ENCODE assay signal across 27 mouse cellular contexts in the genomic region with DNA sequence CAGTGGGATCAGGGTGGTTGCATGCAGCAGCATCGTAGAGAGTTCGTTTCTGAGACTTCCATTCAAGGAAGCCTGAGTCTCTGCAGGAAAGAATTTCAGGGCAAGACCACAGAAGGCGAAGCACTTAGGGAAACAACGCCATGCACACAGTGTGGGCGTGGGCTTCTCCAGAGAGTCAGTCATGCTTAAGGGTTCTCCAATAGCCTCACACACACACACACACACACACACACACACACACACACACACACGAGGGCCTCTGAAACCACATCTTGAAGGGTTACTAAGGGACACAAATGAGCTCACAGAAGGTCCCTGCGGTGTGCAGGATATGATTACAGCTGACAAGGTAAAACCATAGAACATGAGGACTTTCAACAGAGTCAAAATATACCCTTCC. TPM values are rescaled to one million over a fixed set of nuclear protein-coding genes. Genes with fewer than 3 reads are reported as not detected.
A peak's percentile ranks its signal among the peaks of the same experiment; 100 is the strongest.
DNase-seq lines count a peak whose midpoint lies in the region; ATAC-seq lines count a peak whose summit lies in the region.
"Had no signal": no experiment of that assay in that cellular context is flagged by ENCODE, and none has a peak within 500 bp of the region (broad histone marks: within the 10 kb centered on the region; RNA-seq: fewer than 3 reads in every experiment).

No protein-coding gene starts in this region.

- H3K9ac ChIP-seq in midbrain, embryonic 11.5 days (ENCODE audit: low read length) = no peak overlapping the region
- H3K9ac ChIP-seq in midbrain, embryonic 14.5 days (replicated peaks; ENCODE audit: low read length) = no peak overlapping the region
- H3K9ac ChIP-seq in embryonic facial prominence, embryonic 15.5 days = no peak overlapping the region
- H3K9ac ChIP-seq: forebrain, embryonic 13.5 days; heart, embryonic 13.5 days; hindbrain, embryonic 14.5 days had no signal

- H3K4me3 ChIP-seq in midbrain, embryonic 11.5 days (ENCODE audit: low read depth, low read length) = no peak overlapping the region
- H3K4me3 ChIP-seq in midbrain, embryonic 14.5 days (replicated peaks; ENCODE audit: low read depth, low read length) = no peak overlapping the region
- no peak overlapping the region for H3K4me3 ChIP-seq in embryonic facial prominence, embryonic 15.5 days (replicated peaks)
- H3K4me3 ChIP-seq: forebrain, embryonic 10.5 days; forebrain, embryonic 13.5 days; heart, adult 2 months; heart, embryonic 10.5 days; heart, embryonic 13.5 days had no signal

- H3K9me3 ChIP-seq in midbrain, embryonic 11.5 days (ENCODE audit: control insufficient read depth, low read length) = no peaks in the 10 kb centered on the region
- no peaks in the 10 kb centered on the region for H3K9me3 ChIP-seq in midbrain, embryonic 14.5 days (ENCODE audit: control insufficient read depth, low read length)
- H3K9me3 ChIP-seq in embryonic facial prominence, embryonic 15.5 days (replicated peaks) = no peaks in the 10 kb centered on the region
- H3K9me3 ChIP-seq: forebrain, embryonic 10.5 days; forebrain, embryonic 13.5 days; heart, embryonic 10.5 days had no signal

- no peaks in the 10 kb centered on the region for H3K36me3 ChIP-seq in midbrain, embryonic 11.5 days (ENCODE audit: control insufficient read depth, insufficient read depth, low read length)
- no peaks in the 10 kb centered on the region for H3K36me3 ChIP-seq in midbrain, embryonic 14.5 days (ENCODE audit: control insufficient read depth, insufficient read depth, low read length)
- no peaks in the 10 kb centered on the region for H3K36me3 ChIP-seq in embryonic facial prominence, embryonic 15.5 days
- H3K36me3 ChIP-seq: forebrain, embryonic 10.5 days; heart, embryonic 10.5 days; heart, embryonic 13.5 days had no signal

- peak; percentile 32 to 54 for DNase-seq in lung, adult 18-20 months
- DNase-seq in lung, postnatal 10 days = no peak
- DNase-seq in midbrain, embryonic 11.5 days (ENCODE audit: low spot score, missing footprints) = peak; percentile 68
- DNase-seq in midbrain, embryonic 14.5 days = no peak
- peak; percentile 38 for DNase-seq in lung, postnatal 36 days
- no peak for DNase-seq in thymus, adult 18-20 months
- no peak for DNase-seq in right cerebral cortex, postnatal 14 days
- DNase-seq: adrenal gland, adult 8-10 months; adrenal gland, postnatal 25 days; cerebellum, adult 11-12 months; cerebellum, adult 8-10 months; cerebellum, postnatal 10 days; cerebellum, postnatal 36 days; embryo, embryonic 11 days; gastrocnemius, postnatal 10 days; gastrocnemius, postnatal 36 days; heart, adult 2 months; heart, postnatal 14 days; heart, postnatal 4 days had no signal

- 79% methylated on average over 7 of the region's 7 CpGs for WGBS in midbrain, embryonic 11.5 days
- 76% methylated on average over 7 of the region's 7 CpGs for WGBS in midbrain, embryonic 14.5 days
- 57% methylated on average over 7 of the region's 7 CpGs for WGBS in embryonic facial prominence, embryonic 15.5 days

- H3K27me3 ChIP-seq in midbrain, embryonic 11.5 days (ENCODE audit: control insufficient read depth, insufficient read depth, low read length) = no peaks in the 10 kb centered on the region
- H3K27me3 ChIP-seq in midbrain, embryonic 14.5 days (ENCODE audit: control insufficient read depth, insufficient read depth, low read length) = no peaks in the 10 kb centered on the region
- H3K27me3 ChIP-seq in embryonic facial prominence, embryonic 15.5 days = no peaks in the 10 kb centered on the region
- H3K27me3 ChIP-seq: forebrain, embryonic 13.5 days; heart, embryonic 13.5 days had no signal

- no peak for ATAC-seq in midbrain, embryonic 11.5 days (ENCODE audit: low FRiP score)
- no peak for ATAC-seq in midbrain, embryonic 14.5 days (ENCODE audit: low FRiP score, low TSS enrichment)
- ATAC-seq in embryonic facial prominence, embryonic 15.5 days (ENCODE audit: insufficient number of reproducible peaks, low FRiP score, low TSS enrichment, low read depth) = 0 out of 2 replicates have a peak, but pooled peaks have one; percentile 43
- ATAC-seq: activated CD4-positive, CD25-positive, alpha-beta regulatory T cell, adult 4 months; forebrain, embryonic 13.5 days; forebrain, embryonic 16.5 days had no signal

- H3K4me1 ChIP-seq in midbrain, embryonic 11.5 days (ENCODE audit: control insufficient read depth, insufficient read depth, low read length) = peaks cover 2% of the 10 kb centered on the region; the same call in 1 of the 2 replicates
- H3K4me1 ChIP-seq in midbrain, embryonic 14.5 days (ENCODE audit: control insufficient read depth, insufficient read depth, low read length) = peaks cover 10% of the 10 kb centered on the region
- no peaks in the 10 kb centered on the region for H3K4me1 ChIP-seq in embryonic facial prominence, embryonic 15.5 days
- H3K4me1 ChIP-seq: heart, embryonic 10.5 days; heart, embryonic 13.5 days had no signal

- H3K4me2 ChIP-seq in midbrain, embryonic 11.5 days = no peak overlapping the region
- no peak overlapping the region for H3K4me2 ChIP-seq in midbrain, embryonic 14.5 days (ENCODE audit: low read length)
- H3K4me2 ChIP-seq in embryonic facial prominence, embryonic 15.5 days (replicated peaks) = no peak overlapping the region
- H3K4me2 ChIP-seq: forebrain, embryonic 13.5 days; heart, embryonic 13.5 days; hindbrain, embryonic 14.5 days had no signal

- H3K27ac ChIP-seq in midbrain, embryonic 11.5 days (ENCODE audit: low read depth, low read length) = no peak overlapping the region
- H3K27ac ChIP-seq in midbrain, embryonic 14.5 days (replicated peaks; ENCODE audit: low read depth, low read length) = no peak overlapping the region
- H3K27ac ChIP-seq in embryonic facial prominence, embryonic 15.5 days (replicated peaks) = no peak overlapping the region
- H3K27ac ChIP-seq: forebrain, embryonic 10.5 days; forebrain, embryonic 13.5 days; heart, adult 2 months; heart, embryonic 10.5 days; heart, embryonic 13.5 days; hindbrain, embryonic 14.5 days had no signal

RNA-seq across cellular contexts. Expression of gene Zfr, which starts 27.5 kb away (rescaled TPM):
- 137 and 138 TPM in 2 replicates for polyA plus RNA-seq in midbrain, embryonic 11.5 days (2014; fragmentation: Nextera tagmentation; extraction: Ambion mirVana)
- polyA plus RNA-seq in midbrain, embryonic 14.5 days (2014; fragmentation: Nextera tagmentation; extraction: Ambion mirVana) = 183 and 222 TPM in 2 replicates
- 114 and 129 TPM in 2 replicates for polyA plus RNA-seq in embryonic facial prominence, embryonic 15.5 days (2015; fragmentation: Nextera tagmentation; extraction: Ambion mirVana)

Comparison
In these comparisons a context has a peak if more than half of its experiments do, and no peak if none do; other contexts are left out.
1. DNase-seq: peak in lung, adult 18-20 months (2 of 2), midbrain, embryonic 11.5 days (single experiment) and lung, postnatal 36 days (single experiment); none in lung, postnatal 10 days (single experiment), midbrain, embryonic 14.5 days (single experiment), thymus, adult 18-20 months (0 of 2) and right cerebral cortex, postnatal 14 days (single experiment).